Mouse (Mus musculus): ENCODE data around the gene Lzic.

GRCm38 (mm10) chr4:149541935-149542334, 56.9 kb downstream of the Lzic start:
- TF ChIP-seq POLR2A (IDR thresholded peaks at IDR 0.05; ENCODE audit: borderline replicate concordance, extremely low read depth, low read depth, low read length) (no peak), CTCF (IDR thresholded peaks at IDR 0.05; ENCODE audit: insufficient read depth, low read length) (no peak)
